Comparison of ENCODE assay signal across 18 mouse cellular contexts in genomic region chr3:37614878-37615650, GRCm38 (mm10).
"Had no signal": no experiment of that assay in that cellular context is flagged by ENCODE, and none has a peak within 500 bp of the region (broad histone marks: within the 10 kb centered on the region; RNA-seq: fewer than 3 reads in every experiment).

No protein-coding gene starts in this region.

- H3K9me3 ChIP-seq: midbrain, embryonic 12.5 days; neural tube, embryonic 13.5 days; neural tube, embryonic 15.5 days had no signal

- H3K4me1 ChIP-seq: neural tube, embryonic 13.5 days; neural tube, embryonic 15.5 days had no signal

- H3K9ac ChIP-seq: lung, embryonic 14.5 days; midbrain, embryonic 12.5 days; neural tube, embryonic 13.5 days; neural tube, embryonic 15.5 days had no signal

- H3K4me3 ChIP-seq: midbrain, embryonic 10.5 days; midbrain, embryonic 12.5 days; myocyte; neural tube, embryonic 13.5 days; neural tube, embryonic 15.5 days had no signal

- H3K4me2 ChIP-seq: lung, embryonic 14.5 days; midbrain, embryonic 12.5 days; neural tube, embryonic 13.5 days; neural tube, embryonic 15.5 days had no signal

- H3K27me3 ChIP-seq: neural tube, embryonic 13.5 days; neural tube, embryonic 15.5 days had no signal

- H3K27ac ChIP-seq: midbrain, embryonic 10.5 days; midbrain, embryonic 12.5 days; neural tube, embryonic 13.5 days; neural tube, embryonic 15.5 days had no signal

- DNase-seq: lung, embryonic 14.5 days; lung, postnatal 10 days; lung, postnatal 4 days; midbrain, embryonic 14.5 days; retina, postnatal 1 day; right cerebral cortex, adult 18-20 months; right cerebral cortex, postnatal 25 days; right cerebral cortex, postnatal 4 days; spleen, adult 18-20 months; thymus, adult 18-20 months; thymus, postnatal 14 days; thymus, postnatal 36 days had no signal

- ATAC-seq: midbrain, embryonic 16.5 days had no signal

- H3K36me3 ChIP-seq: midbrain, embryonic 10.5 days; midbrain, embryonic 12.5 days; neural tube, embryonic 13.5 days; neural tube, embryonic 15.5 days had no signal
